Mouse (Mus musculus): ENCODE data around the gene Adcy9. TPM values are rescaled to one million over a fixed set of nuclear protein-coding genes. Genes with fewer than 3 reads are reported as not detected.

The Adcy9 gene
- total RNA-seq, 1 experiment from 2014 or later, result 11.6 TPM

- peak; percentile 26 for ATAC-seq (replicated peaks; ENCODE audit: low read depth, poor library complexity, severe bottlenecking)
These were observed 576 bp downstream of the Adcy9 start for GRCm38 (mm10) chr16:4419546-4420297.

GRCm38 (mm10) chr16:4418776-4419545, 1.3 kb downstream of the Adcy9 start:
- no peak; the same call in 1 of the 2 replicates for ATAC-seq (replicated peaks; ENCODE audit: low read depth, poor library complexity, severe bottlenecking)

GRCm38 (mm10) chr16:4418072-4418471, 2.2 kb downstream of the Adcy9 start:
- no peak for ATAC-seq (replicated peaks; ENCODE audit: low read depth, poor library complexity, severe bottlenecking)

GRCm38 (mm10) chr16:4417455-4417854, 2.8 kb downstream of the Adcy9 start:
- ATAC-seq (replicated peaks; ENCODE audit: low read depth, poor library complexity, severe bottlenecking), result no peak

- no peak for ATAC-seq (replicated peaks; ENCODE audit: low read depth, poor library complexity, severe bottlenecking)
These were observed 5.3 kb downstream of the Adcy9 start for GRCm38 (mm10) chr16:4414881-4415585.

- ATAC-seq (replicated peaks; ENCODE audit: low read depth, poor library complexity, severe bottlenecking), result peak; percentile 85
These were observed 6.1 kb downstream of the Adcy9 start for GRCm38 (mm10) chr16:4413988-4414880.

- ATAC-seq (replicated peaks; ENCODE audit: low read depth, poor library complexity, severe bottlenecking), result no peak
These were observed 7.0 kb downstream of the Adcy9 start for GRCm38 (mm10) chr16:4413301-4413700.

- ATAC-seq (replicated peaks; ENCODE audit: low read depth, poor library complexity, severe bottlenecking), result no peak
These were observed 8.0 kb downstream of the Adcy9 start for GRCm38 (mm10) chr16:4412298-4412697.

- ATAC-seq (replicated peaks; ENCODE audit: low read depth, poor library complexity, severe bottlenecking), result no peak
These were observed 9.0 kb downstream of the Adcy9 start for GRCm38 (mm10) chr16:4411296-4411695.

GRCm38 (mm10) chr16:4407536-4407935, 12.8 kb downstream of the Adcy9 start:
- ATAC-seq (replicated peaks; ENCODE audit: low read depth, poor library complexity, severe bottlenecking), result no peak

- no peak for ATAC-seq (replicated peaks; ENCODE audit: low read depth, poor library complexity, severe bottlenecking)
These were observed 13.6 kb downstream of the Adcy9 start for GRCm38 (mm10) chr16:4406706-4407105.

- ATAC-seq (replicated peaks; ENCODE audit: low read depth, poor library complexity, severe bottlenecking), result no peak
These were observed 14.2 kb downstream of the Adcy9 start for GRCm38 (mm10) chr16:4406047-4406586.

GRCm38 (mm10) chr16:4404933-4405761, 15.2 kb downstream of the Adcy9 start:
- ATAC-seq (replicated peaks; ENCODE audit: low read depth, poor library complexity, severe bottlenecking), result 0 out of 2 replicates have a peak, but pooled peaks have one; percentile 31

GRCm38 (mm10) chr16:4401109-4401508, 19.2 kb downstream of the Adcy9 start:
- no peak for ATAC-seq (replicated peaks; ENCODE audit: low read depth, poor library complexity, severe bottlenecking)

- no peak for ATAC-seq (replicated peaks; ENCODE audit: low read depth, poor library complexity, severe bottlenecking)
These were observed 20.7 kb downstream of the Adcy9 start for GRCm38 (mm10) chr16:4399471-4400223.

GRCm38 (mm10) chr16:4398782-4399181, 21.5 kb downstream of the Adcy9 start:
- no peak for ATAC-seq (replicated peaks; ENCODE audit: low read depth, poor library complexity, severe bottlenecking)

- ATAC-seq (replicated peaks; ENCODE audit: low read depth, poor library complexity, severe bottlenecking), result peak; percentile 55
These were observed 22.7 kb downstream of the Adcy9 start for GRCm38 (mm10) chr16:4397636-4398035.
